In genomic region chr6:134564539-134564938, GRCm38 (mm10) we compare ENCODE assay signal across 8 mouse cellular contexts. TPM values are rescaled to one million over a fixed set of nuclear protein-coding genes. Genes with fewer than 3 reads are reported as not detected.
DNase-seq lines count a peak whose midpoint lies in the region; ATAC-seq and TF ChIP-seq lines count a peak whose summit lies in the region.

No protein-coding gene starts in this region.

- no peak overlapping the region for H3K27ac ChIP-seq in forebrain, embryonic 16.5 days (ENCODE audit: low read length)
- H3K27ac ChIP-seq in limb, embryonic 14.5 days (replicated peaks; ENCODE audit: low read depth, low read length): no peak overlapping the region
- H3K27ac ChIP-seq in stomach, embryonic 14.5 days (ENCODE audit: low read length): no peak overlapping the region

- H3K4me1 ChIP-seq in forebrain, embryonic 16.5 days (replicated peaks; ENCODE audit: control insufficient read depth, insufficient read depth, low read length): peaks cover 11% of the 10 kb centered on the region
- peaks cover 11% of the 10 kb centered on the region for H3K4me1 ChIP-seq in limb, embryonic 14.5 days (ENCODE audit: control insufficient read depth, insufficient read depth, low read length)
- peaks cover 11% of the 10 kb centered on the region for H3K4me1 ChIP-seq in stomach, embryonic 14.5 days (ENCODE audit: control insufficient read depth, insufficient read depth, low read length)

- peak; percentile 82 for DNase-seq in kidney, adult 9 months
- DNase-seq in kidney, postnatal 25 days: no peak
- DNase-seq in limb, embryonic 14.5 days (ENCODE audit: low spot score): no peak
- no peak for DNase-seq in c-Kit-positive CD71-positive TER-119-positive erythroid progenitor cells, embryonic 14.5 days (ENCODE audit: low spot score)
- DNase-seq in ovary, postnatal 14 days (ENCODE audit: low spot score): no peak

- 46% methylated on average over 2 of the region's 2 CpGs for WGBS in forebrain, embryonic 16.5 days
- WGBS in limb, embryonic 14.5 days: 44% methylated on average over 2 of the region's 2 CpGs
- 32% methylated on average over 2 of the region's 2 CpGs for WGBS in stomach, embryonic 14.5 days

- no peaks in the 10 kb centered on the region for H3K36me3 ChIP-seq in forebrain, embryonic 16.5 days (ENCODE audit: control insufficient read depth, insufficient read depth)
- H3K36me3 ChIP-seq in limb, embryonic 14.5 days (ENCODE audit: control insufficient read depth, insufficient read depth, low read length): no peaks in the 10 kb centered on the region
- H3K36me3 ChIP-seq in stomach, embryonic 14.5 days (ENCODE audit: control insufficient read depth, insufficient read depth, low read length): no peaks in the 10 kb centered on the region

- H3K4me3 ChIP-seq in forebrain, embryonic 16.5 days (replicated peaks; ENCODE audit: low read length): no peak overlapping the region
- H3K4me3 ChIP-seq in limb, embryonic 14.5 days (replicated peaks; ENCODE audit: low read length): 0 out of 2 replicates have a peak overlapping the region, but pooled peaks have one; percentile 14
- peak overlapping the region; percentile 83; the same call in 1 of the 2 replicates for H3K4me3 ChIP-seq in stomach, embryonic 14.5 days (ENCODE audit: low read depth, low read length)

- H3K9me3 ChIP-seq in forebrain, embryonic 16.5 days (ENCODE audit: control insufficient read depth, low read length): no peaks in the 10 kb centered on the region
- H3K9me3 ChIP-seq in limb, embryonic 14.5 days (ENCODE audit: control insufficient read depth, low read length): no peaks in the 10 kb centered on the region
- no peaks in the 10 kb centered on the region for H3K9me3 ChIP-seq in stomach, embryonic 14.5 days (ENCODE audit: control insufficient read depth, low read depth, low read length)

- no peak for ATAC-seq in forebrain, embryonic 16.5 days
- ATAC-seq in limb, embryonic 14.5 days (ENCODE audit: low FRiP score, low read depth): no peak
- no peak for ATAC-seq in stomach, embryonic 14.5 days (ENCODE audit: insufficient number of reproducible peaks, insufficient read depth, low FRiP score, low read depth)
- no peak for ATAC-seq in CD4-positive, CD25-positive, alpha-beta regulatory T cell, adult 4 months

- H3K4me2 ChIP-seq in forebrain, embryonic 16.5 days (ENCODE audit: low read length): peak overlapping the region; percentile 49
- H3K4me2 ChIP-seq in limb, embryonic 14.5 days (replicated peaks; ENCODE audit: low read depth, low read length, severe bottlenecking): peak overlapping the region; percentile 67
- peak overlapping the region; percentile 85 for H3K4me2 ChIP-seq in stomach, embryonic 14.5 days (replicated peaks; ENCODE audit: low read depth, low read length)

- TF ChIP-seq POLR2A in limb, embryonic 14.5 days (IDR thresholded peaks at IDR 0.05; ENCODE audit: borderline replicate concordance, extremely low read depth, insufficient read depth, insufficient read length): no peak

- no peak overlapping the region for H3K9ac ChIP-seq in forebrain, embryonic 16.5 days (replicated peaks; ENCODE audit: low read depth, low read length)
- H3K9ac ChIP-seq in limb, embryonic 14.5 days (ENCODE audit: low read depth, low read length, severe bottlenecking): no peak overlapping the region
- no peak overlapping the region for H3K9ac ChIP-seq in stomach, embryonic 14.5 days (replicated peaks; ENCODE audit: low read depth, low read length)

- no peaks in the 10 kb centered on the region for H3K27me3 ChIP-seq in forebrain, embryonic 16.5 days (replicated peaks; ENCODE audit: control insufficient read depth, insufficient read depth, low read length)
- H3K27me3 ChIP-seq in limb, embryonic 14.5 days (ENCODE audit: control insufficient read depth, insufficient read depth, low read length): no peaks in the 10 kb centered on the region
- no peaks in the 10 kb centered on the region for H3K27me3 ChIP-seq in stomach, embryonic 14.5 days (ENCODE audit: control insufficient read depth, insufficient read depth, low read length)

RNA-seq across cellular contexts. Expression of gene Lrp6, which starts 2.2 kb away (rescaled TPM):
- polyA plus RNA-seq in forebrain, embryonic 16.5 days (2015; fragmentation: Nextera tagmentation; extraction: Ambion mirVana): 20.0 and 24.9 TPM in 2 replicates
- polyA plus RNA-seq in limb, embryonic 14.5 days (2012; rRNA removed): 42.7 and 45.1 TPM in 2 replicates
- polyA plus RNA-seq in limb, embryonic 14.5 days (2014; fragmentation: Nextera tagmentation; extraction: Ambion mirVana): 39.5 and 43.5 TPM in 2 replicates
- polyA plus RNA-seq in stomach, embryonic 14.5 days (2014; fragmentation: Nextera tagmentation; extraction: Ambion mirVana): 39.6 and 41.3 TPM in 2 replicates
- polyA plus RNA-seq in CD4-positive, CD25-positive, alpha-beta regulatory T cell, adult 4 months (2017; shearing (Covaris generic)): 1 to 10 TPM; 6.3 to 8.6 TPM
